Mouse (Mus musculus) ES-Bruce4 (cell line): Measurements from ENCODE around the gene Gzmm.
A peak's percentile ranks its signal among the peaks of the same experiment; 100 is the strongest.

ENCODE experiments used
- CTCF ChIP-seq: IDR thresholded peaks from one replicate; pipeline ENCODE4 v1.8.1; 2011; ENCODE audit warnings: low read depth, low read length
- EP300 ChIP-seq: IDR thresholded peaks from 2 replicates; pipeline ENCODE4 v1.6.1; 2011; ENCODE audit warnings: low read depth, low read length; ENCODE audit not compliant: insufficient read depth

GRCm38 (mm10) chr10:79649070-79649751, 39.6 kb upstream of the Gzmm start:
- TF ChIP-seq EP300 = no peak
- TF ChIP-seq CTCF = peak; percentile 97
